Mouse (Mus musculus) ES-CJ7 (cell line): ENCODE data around the gene Spg21.

Source experiments
- DNase-seq: peaks from one replicate; pipeline ENCODE4 v3.0.0; 2011; ENCODE audit warnings: low read depth, low spot score

Spg21 gene

GRCm38 (mm10) chr9:65479158-65479557 lies 18.4 kb downstream of the Spg21 start:
- DNase-seq: no peak

- DNase-seq: no peak
Observed at GRCm38 (mm10) chr9:65480071-65480470, 19.3 kb downstream of the Spg21 start.

- DNase-seq: no peak
Observed at GRCm38 (mm10) chr9:65491476-65491875, 30.7 kb downstream of the Spg21 start.

- DNase-seq: no peak
Observed at GRCm38 (mm10) chr9:65492351-65492750, 31.6 kb downstream of the Spg21 start.

- no peak for DNase-seq
Observed at GRCm38 (mm10) chr9:65492851-65493250, 32.1 kb downstream of the Spg21 start.

- DNase-seq: peak; percentile 37
Observed at GRCm38 (mm10) chr9:65502146-65502545, 41.4 kb downstream of the Spg21 start.

- DNase-seq: no peak
Observed at GRCm38 (mm10) chr9:65502721-65503505, 42.2 kb downstream of the Spg21 start.

GRCm38 (mm10) chr9:65508449-65508848 lies 47.7 kb downstream of the Spg21 start:
- no peak for DNase-seq

GRCm38 (mm10) chr9:65512520-65512919 lies 51.8 kb downstream of the Spg21 start:
- no peak for DNase-seq

GRCm38 (mm10) chr9:65514431-65514830 lies 53.7 kb downstream of the Spg21 start:
- DNase-seq: no peak

GRCm38 (mm10) chr9:65514851-65515261 lies 54.1 kb downstream of the Spg21 start:
- DNase-seq: no peak

GRCm38 (mm10) chr9:65519807-65520504 lies 59.2 kb downstream of the Spg21 start, which contains the start of gene Ankdd1a:
Gene Ankdd1a, minus strand, starts transcription at chr9:65520193.
- peak; percentile 29 for DNase-seq

- DNase-seq: no peak
Observed at GRCm38 (mm10) chr9:65520505-65520876, 59.7 kb downstream of the Spg21 start.

- peak; percentile 89 for DNase-seq
Observed at GRCm38 (mm10) chr9:65523611-65524364, 63.0 kb downstream of the Spg21 start.

- peak; percentile 18 for DNase-seq
Observed at GRCm38 (mm10) chr9:65525445-65526195, 64.9 kb downstream of the Spg21 start.

GRCm38 (mm10) chr9:65528417-65529038 lies 67.8 kb downstream of the Spg21 start:
- no peak for DNase-seq

- no peak for DNase-seq
Observed at GRCm38 (mm10) chr9:65529659-65530058, 68.9 kb downstream of the Spg21 start.

- no peak for DNase-seq
Observed at GRCm38 (mm10) chr9:65531283-65531682, 70.5 kb downstream of the Spg21 start.

GRCm38 (mm10) chr9:65532986-65533385 lies 72.2 kb downstream of the Spg21 start:
- no peak for DNase-seq

GRCm38 (mm10) chr9:65534111-65534510 lies 73.4 kb downstream of the Spg21 start:
- no peak for DNase-seq

GRCm38 (mm10) chr9:65535191-65535722 lies 74.5 kb downstream of the Spg21 start:
- no peak for DNase-seq
